ENCODE assay signal across 23 mouse cellular contexts in the genomic region with DNA sequence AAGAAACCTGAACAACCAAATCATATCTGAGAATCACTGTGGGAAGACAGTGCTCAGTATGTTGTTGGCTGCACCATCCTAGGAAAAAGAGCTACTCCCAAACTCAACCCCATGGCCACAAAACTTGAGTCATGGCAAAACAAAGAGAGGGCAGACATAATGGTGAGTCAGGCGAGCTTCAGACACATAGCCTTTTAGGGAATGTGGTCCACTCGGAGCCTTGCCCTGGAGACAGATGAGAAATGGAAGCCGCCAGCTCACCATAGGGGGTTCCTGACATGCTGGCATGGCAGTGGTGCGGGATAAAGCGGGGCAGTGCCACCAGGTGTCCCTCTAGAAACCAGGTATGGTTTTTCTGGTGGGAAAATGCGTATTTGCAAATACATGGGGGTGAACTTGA.
DNase-seq lines count a peak whose midpoint lies in the region; TF ChIP-seq lines count a peak whose summit lies in the region.
"Had no signal": no experiment of that assay in that cellular context is flagged by ENCODE, and none has a peak within 500 bp of the region (broad histone marks: within the 10 kb centered on the region; RNA-seq: fewer than 3 reads in every experiment).

No protein-coding gene starts in this region.

- no peak for TF ChIP-seq CTCF in layer of hippocampus, adult 2 months (conservative IDR thresholded peaks at IDR 0.05)

- no peaks in the 10 kb centered on the region for H3K27me3 ChIP-seq in hindbrain, embryonic 10.5 days (ENCODE audit: insufficient read depth, poor library complexity, severe bottlenecking)
- H3K27me3 ChIP-seq: embryonic facial prominence, embryonic 13.5 days; forebrain, embryonic 13.5 days; hindbrain, embryonic 13.5 days; limb, embryonic 12.5 days; midbrain, embryonic 15.5 days had no signal

- 86% methylated on average over 6 of the region's 6 CpGs for WGBS in hindbrain, embryonic 10.5 days

- no peak overlapping the region for H3K4me3 ChIP-seq in layer of hippocampus, adult 2 months
- no peak overlapping the region for H3K4me3 ChIP-seq in hindbrain, embryonic 10.5 days
- H3K4me3 ChIP-seq: embryonic facial prominence, embryonic 13.5 days; erythroblast, embryonic 14.5 days; forebrain, embryonic 13.5 days; hindbrain, embryonic 13.5 days; limb, embryonic 12.5 days; liver, embryonic 15.5 days; midbrain, embryonic 10.5 days; midbrain, embryonic 15.5 days had no signal

- H3K4me1 ChIP-seq in hindbrain, embryonic 10.5 days (replicated peaks): peaks cover 6% of the 10 kb centered on the region; the same call in 1 of the 2 replicates
- H3K4me1 ChIP-seq: hindbrain, embryonic 13.5 days had no signal

- peaks cover 36% of the 10 kb centered on the region for H3K36me3 ChIP-seq in hindbrain, embryonic 10.5 days

- DNase-seq in adrenal gland, postnatal 36 days: peak; percentile 18 to 42
- DNase-seq in adrenal gland, adult 8-10 months: no peak
- no peak for DNase-seq in layer of hippocampus, adult 2 months (ENCODE audit: low spot score in 2 of 2)
- DNase-seq in layer of hippocampus, postnatal 14 days (ENCODE audit: low spot score in 2 of 2): no peak
- peak; percentile 86 for DNase-seq in Muller cell, postnatal 12 days (ENCODE audit: inconsistent ontology term)
- no peak for DNase-seq in spleen, postnatal 10 days (ENCODE audit: low spot score in 2 of 2)
- DNase-seq in hindbrain, embryonic 10.5 days (ENCODE audit: low spot score): no peak
- DNase-seq: gastrocnemius, postnatal 14 days; heart, postnatal 36 days; kidney, adult 8-10 months; kidney, postnatal 4 days; lung, embryonic 14.5 days; lung, postnatal 14 days; right cerebral cortex, postnatal 4 days had no signal

- H3K9me3 ChIP-seq in hindbrain, embryonic 10.5 days: no peaks in the 10 kb centered on the region
- H3K9me3 ChIP-seq: embryonic facial prominence, embryonic 13.5 days; forebrain, embryonic 13.5 days; hindbrain, embryonic 13.5 days; limb, embryonic 12.5 days; liver, embryonic 15.5 days; midbrain, embryonic 10.5 days; midbrain, embryonic 15.5 days had no signal

- H3K27ac ChIP-seq in layer of hippocampus, adult 2 months: peak overlapping the region; percentile 44
- no peak overlapping the region for H3K27ac ChIP-seq in hindbrain, embryonic 10.5 days
- H3K27ac ChIP-seq: forebrain, embryonic 13.5 days; hindbrain, embryonic 13.5 days; kidney, postnatal 0 days; limb, embryonic 12.5 days; liver, embryonic 15.5 days; midbrain, embryonic 10.5 days; midbrain, embryonic 15.5 days had no signal

Comparison
In these comparisons a context has a peak if more than half of its experiments do, and no peak if none do; other contexts are left out.
1. DNase-seq: peak in adrenal gland, postnatal 36 days (2 of 2) and Muller cell, postnatal 12 days (single experiment); none in adrenal gland, adult 8-10 months (single experiment), layer of hippocampus, adult 2 months (0 of 2), layer of hippocampus, postnatal 14 days (0 of 2), spleen, postnatal 10 days (0 of 2) and hindbrain, embryonic 10.5 days (single experiment).